Mouse (Mus musculus): ENCODE measurements around the gene Slc25a30. TPM values are rescaled to one million over a fixed set of nuclear protein-coding genes. Genes with fewer than 3 reads are reported as not detected.

Slc25a30 gene
- polyA plus RNA-seq (2017; shearing (Covaris generic)), result 10.5 TPM

GRCm38 (mm10) chr14:75786868-75787793 lies at the start of gene Slc25a30:
Gene Slc25a30, minus strand, starts transcription at chr14:75787037.

GRCm38 (mm10) chr14:75753991-75754817 lies 32.6 kb downstream of the Slc25a30 start, which contains the start of gene Cog3:
Gene Cog3, minus strand, starts transcription at chr14:75754517.

Other genes with a start within 250 kb of the Slc25a30 start
- gene Spert, start 193.9 kb downstream of the Slc25a30 start, polyA plus RNA-seq (2017; shearing (Covaris generic)), result not detected
- gene Erich6b, start 144.8 kb downstream of the Slc25a30 start, polyA plus RNA-seq (2017; shearing (Covaris generic)), result not detected
- 34.6 TPM for gene Cog3, start 32.5 kb downstream of the Slc25a30 start, polyA plus RNA-seq (2017; shearing (Covaris generic))
- 1,926 TPM for gene Tpt1, start 58.1 kb upstream of the Slc25a30 start, polyA plus RNA-seq (2017; shearing (Covaris generic))
- gene Kctd4, start 168.0 kb upstream of the Slc25a30 start, polyA plus RNA-seq (2017; shearing (Covaris generic)), result 0.61 TPM
- 38.6 TPM for gene Gtf2f2, start 223.8 kb upstream of the Slc25a30 start, polyA plus RNA-seq (2017; shearing (Covaris generic))

All from effector memory CD4-positive, alpha-beta T cell, adult 5 months (primary cell).